Mouse (Mus musculus) granulocyte monocyte progenitor cell, adult 5-6 weeks (primary cell): Measurements from ENCODE around the gene Olfr1018. TPM values are rescaled to one million over a fixed set of nuclear protein-coding genes. Genes with fewer than 3 reads are reported as not detected.

Experiments used
- ATAC-seq: replicated peaks from 2 replicates; pipeline ENCODE4 v1.8.0; 2016; ENCODE audit warnings: mild to moderate bottlenecking, moderate TSS enrichment, inconsistent platforms; ENCODE audit not compliant: poor library complexity, severe bottlenecking
- total RNA-seq, 2 experiments: library from RNA; stranded (forward) in 1 of 2; stranded (reverse) in 1 of 2; fragments of 200-712, 200-1000 nt in 1 of 2; fragments of >200 nt in 1 of 2; fragmentation: Nextera tagmentation in 1 of 2; gene quantifications; 2 replicates each; pipeline ENCODE4 v1.2.3; 2014 to 2017

Olfr1018 gene
- total RNA-seq (2014; fragmentation: Nextera tagmentation), result not detected in 2 replicates
- not detected in 2 replicates for total RNA-seq (2017)

GRCm38 (mm10) chr2:85818179-85818578 lies at the start of gene Olfr1018:
Gene Olfr1018 (plus strand): TSS chr2:85818479.
- ATAC-seq, result no peak

DNA sequence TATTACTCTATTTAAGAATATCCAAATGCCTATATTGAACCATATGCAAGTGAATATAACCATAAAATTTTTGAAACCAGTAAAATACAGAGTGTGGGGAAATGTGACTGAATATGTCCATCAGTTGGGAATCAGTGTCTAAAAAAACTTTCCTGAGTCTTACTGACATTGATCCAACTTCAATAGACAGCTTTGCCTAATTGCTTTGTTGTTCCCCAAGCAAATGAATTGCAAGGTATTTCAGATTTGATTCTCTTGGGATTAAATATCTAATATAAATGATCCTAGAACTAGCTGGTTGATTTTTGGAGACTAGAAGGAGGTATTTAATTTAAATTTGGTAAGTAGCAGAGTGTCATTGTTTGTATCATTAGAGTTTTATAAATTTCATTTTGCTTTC lies 45.9 kb upstream of the Olfr1018 start, which contains the start of gene Olfr1014:
Gene Olfr1014 (plus strand): TSS at position 301 of the 400 bp plus-strand sequence.
- no peak for ATAC-seq

DNA sequence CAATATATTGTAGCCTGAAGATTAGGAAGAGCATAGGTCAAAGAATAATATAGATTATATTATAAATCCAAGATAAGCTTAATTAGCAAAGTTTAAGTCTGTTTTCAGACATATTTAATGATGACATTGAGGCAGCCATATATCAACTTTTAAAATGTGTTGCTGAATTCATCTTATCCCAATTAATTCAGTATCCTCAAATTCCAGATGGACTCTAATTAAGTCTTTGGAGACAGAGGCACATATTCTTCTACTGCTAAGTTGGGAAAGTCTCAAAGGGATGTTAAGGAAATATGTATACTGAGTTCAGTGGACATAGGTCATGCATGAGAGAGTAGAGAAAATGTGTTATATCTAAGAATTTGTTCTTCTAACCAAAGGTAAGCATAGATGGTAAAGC lies 36.6 kb upstream of the Olfr1018 start, which contains the start of gene Olfr1015:
Gene Olfr1015 (plus strand): TSS at position 301 of the 400 bp plus-strand sequence.
- ATAC-seq, result no peak

DNA sequence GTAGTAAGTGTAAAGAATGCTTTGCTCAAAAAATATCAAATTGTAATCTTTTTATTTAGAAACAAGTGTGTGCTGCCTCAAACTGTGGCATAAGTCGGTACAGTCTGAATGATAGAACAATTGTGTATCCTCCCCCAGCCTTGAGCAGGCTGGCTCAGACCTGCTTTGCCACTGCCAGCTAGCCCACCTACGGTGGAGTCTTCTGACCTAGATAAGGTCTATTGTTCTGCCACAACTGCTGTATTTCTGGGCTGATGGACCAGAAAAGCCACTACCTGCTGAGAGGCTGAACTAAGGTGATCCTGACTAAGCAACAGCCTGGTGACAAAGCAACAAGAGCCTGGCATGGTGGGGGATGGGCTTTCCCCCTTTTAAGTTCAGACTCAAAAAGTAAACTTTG lies 25.9 kb upstream of the Olfr1018 start:
- no peak for ATAC-seq

DNA sequence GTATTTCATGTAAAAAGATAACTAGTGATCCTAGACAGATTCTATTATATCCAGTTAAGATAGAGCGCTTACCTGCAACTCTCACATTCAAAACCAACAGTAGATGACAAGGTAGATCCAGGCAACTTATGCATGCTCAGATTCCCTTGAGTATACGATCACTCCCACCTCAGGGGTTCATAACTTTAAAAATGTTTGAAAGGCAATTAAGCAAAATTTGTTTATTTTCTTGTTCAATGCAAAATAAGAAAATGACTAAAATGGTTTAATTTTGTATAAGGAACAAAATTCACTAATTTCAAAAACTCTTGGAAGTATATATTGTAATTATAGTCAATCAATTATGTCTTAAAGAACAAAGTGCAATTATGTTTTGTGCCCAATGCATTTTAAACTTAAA lies 15.8 kb upstream of the Olfr1018 start, which contains the start of gene Olfr1016:
Gene Olfr1016 (minus strand): TSS at position 101 of the 400 bp plus-strand sequence.
- no peak for ATAC-seq

- no peak for ATAC-seq
Observed at GRCm38 (mm10) chr2:85804501-85804900, 13.8 kb upstream of the Olfr1018 start.

GRCm38 (mm10) chr2:85845383-85845782 lies 27.1 kb downstream of the Olfr1018 start, which contains the start of gene Olfr1019:
Gene Olfr1019 (minus strand): TSS chr2:85845483.
- ATAC-seq, result no peak

DNA sequence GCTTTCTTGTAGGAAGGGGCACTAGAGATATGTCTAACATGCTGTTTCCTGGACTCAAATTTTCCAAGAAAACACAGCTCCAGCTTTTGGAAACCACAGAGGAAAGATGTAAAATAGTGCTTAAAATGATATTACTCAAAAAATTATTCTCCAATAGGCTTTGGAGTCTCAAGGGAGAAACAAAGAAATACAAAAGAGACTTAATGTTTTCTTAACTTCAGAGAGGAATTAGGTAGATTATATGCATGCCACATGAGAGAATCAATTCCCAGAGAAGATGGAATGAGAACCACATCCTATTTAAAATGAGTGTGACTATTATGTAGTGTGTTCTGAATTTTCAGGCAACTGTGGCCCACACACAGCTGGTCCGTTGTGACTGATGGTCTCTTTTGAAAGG lies 28.5 kb downstream of the Olfr1018 start, which contains the start of gene Olfr1020:
Gene Olfr1020 (plus strand): TSS at position 301 of the 400 bp plus-strand sequence.
- no peak for ATAC-seq

GRCm38 (mm10) chr2:85868294-85868693 lies 50.0 kb downstream of the Olfr1018 start, which contains the start of gene Olfr1022:
Gene Olfr1022 (plus strand): TSS chr2:85868594.
- ATAC-seq, result no peak

Other genes starting within 250 kb of the Olfr1018 start
- gene Olfr996, start 239.3 kb upstream of the Olfr1018 start, total RNA-seq (2014; fragmentation: Nextera tagmentation), result not detected in 2 replicates
- gene Olfr996, start 239.3 kb upstream of the Olfr1018 start, total RNA-seq (2017), result not detected in 2 replicates
- not detected in 2 replicates for gene Olfr998, start 229.5 kb upstream of the Olfr1018 start, total RNA-seq (2014; fragmentation: Nextera tagmentation)
- not detected in 2 replicates for gene Olfr998, start 229.5 kb upstream of the Olfr1018 start, total RNA-seq (2017)
- gene Olfr1000, start 206.6 kb upstream of the Olfr1018 start, total RNA-seq (2014; fragmentation: Nextera tagmentation), result not detected in 2 replicates
- not detected in 2 replicates for gene Olfr1000, start 206.6 kb upstream of the Olfr1018 start, total RNA-seq (2017)
- gene Olfr1002, start 167.8 kb upstream of the Olfr1018 start, total RNA-seq (2014; fragmentation: Nextera tagmentation), result not detected in 2 replicates
- not detected in 2 replicates for gene Olfr1002, start 167.8 kb upstream of the Olfr1018 start, total RNA-seq (2017)
- gene Olfr154, start 154.0 kb upstream of the Olfr1018 start, total RNA-seq (2014; fragmentation: Nextera tagmentation), result not detected in 2 replicates
- gene Olfr154, start 154.0 kb upstream of the Olfr1018 start, total RNA-seq (2017), result not detected in 2 replicates
- gene Olfr1006, start 139.7 kb upstream of the Olfr1018 start, total RNA-seq (2014; fragmentation: Nextera tagmentation), result not detected in 2 replicates
- gene Olfr1006, start 139.7 kb upstream of the Olfr1018 start, total RNA-seq (2017), result not detected in 2 replicates
- gene Olfr1008, start 129.0 kb upstream of the Olfr1018 start, total RNA-seq (2014; fragmentation: Nextera tagmentation), result not detected in 2 replicates
- gene Olfr1008, start 129.0 kb upstream of the Olfr1018 start, total RNA-seq (2017), result not detected in 2 replicates
- gene Olfr1009, start 103.1 kb upstream of the Olfr1018 start, total RNA-seq (2014; fragmentation: Nextera tagmentation), result not detected in 2 replicates
- gene Olfr1009, start 103.1 kb upstream of the Olfr1018 start, total RNA-seq (2017), result not detected in 2 replicates
- gene Olfr1012, start 55.7 kb upstream of the Olfr1018 start, total RNA-seq (2014; fragmentation: Nextera tagmentation), result not detected in 2 replicates
- not detected in 2 replicates for gene Olfr1012, start 55.7 kb upstream of the Olfr1018 start, total RNA-seq (2017)
- not detected in 2 replicates for gene Olfr1013, start 51.4 kb upstream of the Olfr1018 start, total RNA-seq (2014; fragmentation: Nextera tagmentation)
- gene Olfr1013, start 51.4 kb upstream of the Olfr1018 start, total RNA-seq (2017), result not detected in 2 replicates
- not detected in 2 replicates for gene Olfr1014, start 45.8 kb upstream of the Olfr1018 start, total RNA-seq (2014; fragmentation: Nextera tagmentation)
- not detected in 2 replicates for gene Olfr1014, start 45.8 kb upstream of the Olfr1018 start, total RNA-seq (2017)
- not detected in 2 replicates for gene Olfr1015, start 36.5 kb upstream of the Olfr1018 start, total RNA-seq (2014; fragmentation: Nextera tagmentation)
- not detected in 2 replicates for gene Olfr1015, start 36.5 kb upstream of the Olfr1018 start, total RNA-seq (2017)
- gene Olfr1016, start 15.9 kb upstream of the Olfr1018 start, total RNA-seq (2014; fragmentation: Nextera tagmentation), result not detected in 2 replicates
- gene Olfr1016, start 15.9 kb upstream of the Olfr1018 start, total RNA-seq (2017), result not detected in 2 replicates
- not detected in 2 replicates for gene Olfr1019, start 27.0 kb downstream of the Olfr1018 start, total RNA-seq (2014; fragmentation: Nextera tagmentation)
- gene Olfr1019, start 27.0 kb downstream of the Olfr1018 start, total RNA-seq (2017), result not detected in 2 replicates
- not detected in 2 replicates for gene Olfr1020, start 28.6 kb downstream of the Olfr1018 start, total RNA-seq (2014; fragmentation: Nextera tagmentation)
- gene Olfr1020, start 28.6 kb downstream of the Olfr1018 start, total RNA-seq (2017), result not detected in 2 replicates
- not detected in 2 replicates for gene Olfr1022, start 50.1 kb downstream of the Olfr1018 start, total RNA-seq (2014; fragmentation: Nextera tagmentation)
- not detected in 2 replicates for gene Olfr1022, start 50.1 kb downstream of the Olfr1018 start, total RNA-seq (2017)
- not detected in 2 replicates for gene Olfr1023, start 67.2 kb downstream of the Olfr1018 start, total RNA-seq (2014; fragmentation: Nextera tagmentation)
- not detected in 2 replicates for gene Olfr1023, start 67.2 kb downstream of the Olfr1018 start, total RNA-seq (2017)
- gene Olfr1024, start 86.6 kb downstream of the Olfr1018 start, total RNA-seq (2014; fragmentation: Nextera tagmentation), result not detected in 2 replicates
- gene Olfr1024, start 86.6 kb downstream of the Olfr1018 start, total RNA-seq (2017), result not detected in 2 replicates
- gene Olfr1025-ps1, start 96.7 kb downstream of the Olfr1018 start, total RNA-seq (2014; fragmentation: Nextera tagmentation), result not detected in 2 replicates
- not detected in 2 replicates for gene Olfr1025-ps1, start 96.7 kb downstream of the Olfr1018 start, total RNA-seq (2017)
- gene Olfr1026, start 103.1 kb downstream of the Olfr1018 start, total RNA-seq (2014; fragmentation: Nextera tagmentation), result not detected in 2 replicates
- not detected in 2 replicates for gene Olfr1026, start 103.1 kb downstream of the Olfr1018 start, total RNA-seq (2017)
- not detected in 2 replicates for gene Olfr1028, start 132.0 kb downstream of the Olfr1018 start, total RNA-seq (2014; fragmentation: Nextera tagmentation)
- not detected in 2 replicates for gene Olfr1028, start 132.0 kb downstream of the Olfr1018 start, total RNA-seq (2017)
- not detected in 2 replicates for gene Olfr1029, start 155.4 kb downstream of the Olfr1018 start, total RNA-seq (2014; fragmentation: Nextera tagmentation)
- not detected in 2 replicates for gene Olfr1029, start 155.4 kb downstream of the Olfr1018 start, total RNA-seq (2017)
- gene Olfr1030, start 160.8 kb downstream of the Olfr1018 start, total RNA-seq (2014; fragmentation: Nextera tagmentation), result not detected in 2 replicates
- gene Olfr1030, start 160.8 kb downstream of the Olfr1018 start, total RNA-seq (2017), result not detected in 2 replicates
- not detected in 2 replicates for gene Olfr1031, start 171.8 kb downstream of the Olfr1018 start, total RNA-seq (2014; fragmentation: Nextera tagmentation)
- gene Olfr1031, start 171.8 kb downstream of the Olfr1018 start, total RNA-seq (2017), result not detected in 2 replicates
- not detected in 2 replicates for gene Olfr1032, start 187.1 kb downstream of the Olfr1018 start, total RNA-seq (2014; fragmentation: Nextera tagmentation)
- not detected in 2 replicates for gene Olfr1032, start 187.1 kb downstream of the Olfr1018 start, total RNA-seq (2017)
- 0.71 TPM in 1 of 2 replicates, not detected in the other for gene Olfr1033, start 202.2 kb downstream of the Olfr1018 start, total RNA-seq (2014; fragmentation: Nextera tagmentation)
- not detected in 2 replicates for gene Olfr1033, start 202.2 kb downstream of the Olfr1018 start, total RNA-seq (2017)
- gene Olfr1034, start 227.4 kb downstream of the Olfr1018 start, total RNA-seq (2014; fragmentation: Nextera tagmentation), result not detected in 2 replicates
- gene Olfr1034, start 227.4 kb downstream of the Olfr1018 start, total RNA-seq (2017), result not detected in 2 replicates